Mouse (Mus musculus) limb, embryonic 14.5 days (tissue): ENCODE results near the gene Gal3st2. TPM values are rescaled to one million over a fixed set of nuclear protein-coding genes. Genes with fewer than 3 reads are reported as not detected.
A peak's percentile ranks its signal among the peaks of the same experiment; 100 is the strongest.
"Not testable (repeated sequence)": the region's sequence is repeated elsewhere in the genome, so short reads cannot be mapped to it uniquely, and the experiment has no call there.

Experiments used
- ATAC-seq: fragments of 200-750 bp; cut with Nextera tagmentation; 2 replicates; pipeline ENCODE4 v1.8.0; 2017; ENCODE audit warnings: low read depth, moderate number of reproducible peaks, moderate TSS enrichment; ENCODE audit not compliant: low FRiP score
- DNase-seq: peaks from one replicate; pipeline ENCODE4 v3.0.0-alpha.2; 2015; ENCODE audit warnings: low spot score
- H3K27ac ChIP-seq: fragments of 300-500 bp; sonication (generic); replicated peaks from 2 replicates; pipeline ENCODE4 v1.5.1; 2014; ENCODE audit warnings: low read depth, mild to moderate bottlenecking, low read length, moderate library complexity, mixed read lengths
- H3K27me3 ChIP-seq: fragments of 300-500 bp; sonication (generic); 2 replicates; pipeline ENCODE4 v1.6.1; 2014; ENCODE audit warnings: low read length, mixed read lengths; ENCODE audit not compliant: control insufficient read depth, insufficient read depth
- H3K36me3 ChIP-seq: fragments of 300-500 bp; sonication (generic); 2 replicates; pipeline ENCODE4 v1.6.1; 2014; ENCODE audit warnings: mild to moderate bottlenecking, low read length, moderate library complexity, mixed read lengths; ENCODE audit not compliant: control insufficient read depth, insufficient read depth
- H3K4me1 ChIP-seq: fragments of 300-500 bp; sonication (generic); 2 replicates; pipeline ENCODE4 v1.6.1; 2014; ENCODE audit warnings: antibody characterized with exemption, low read length, mixed read lengths; ENCODE audit not compliant: control insufficient read depth, insufficient read depth
- H3K4me2 ChIP-seq: fragments of 300-500 bp; sonication (generic); replicated peaks from 2 replicates; pipeline ENCODE4 v1.6.1; 2014; ENCODE audit warnings: low read depth, mild to moderate bottlenecking, low read length, moderate library complexity; ENCODE audit not compliant: severe bottlenecking
- H3K4me3 ChIP-seq: fragments of 300-500 bp; sonication (generic); replicated peaks from 2 replicates; pipeline ENCODE4 v1.5.1; 2014; ENCODE audit warnings: low read length
- H3K9ac ChIP-seq: fragments of 300-500 bp; sonication (generic); 2 replicates; pipeline ENCODE4 v1.6.1; 2014; ENCODE audit warnings: mild to moderate bottlenecking, low read depth, low read length, moderate library complexity; ENCODE audit not compliant: severe bottlenecking
- H3K9me3 ChIP-seq: fragments of 300-500 bp; sonication (generic); 2 replicates; pipeline ENCODE4 v1.6.1; 2016; ENCODE audit warnings: low read length; ENCODE audit not compliant: control insufficient read depth
- POLR2A ChIP-seq: fragments of 200-500 bp; IDR thresholded peaks from 2 replicates; pipeline ENCODE4 v1.8.0; 2012; ENCODE audit warnings: inconsistent platforms, mild to moderate bottlenecking, moderate library complexity, borderline replicate concordance; ENCODE audit not compliant: insufficient read depth, insufficient read length; ENCODE audit errors: extremely low read depth
- WGBS: fragments of 180-500 bp; shearing (Covaris S2); extraction: QIAGEN DNeasy Blood & Tissue Kit; methylation state at CpG from one replicate; pipeline ENCODE4 v1.1.7; 2014; 5-methylcytosine and 5-hydroxymethylcytosine counted together
- polyA plus RNA-seq, 2 experiments: library from polyadenylated mRNA; depleted of rRNA in 1 of 2; stranded (reverse) in 1 of 2; unstranded in 1 of 2; fragments of >200 nt; fragmentation: Nextera tagmentation in 1 of 2; extraction: Ambion mirVana in 1 of 2; gene quantifications; 2 replicates each; pipeline versions ENCODE4 v1.2.1 to v1.2.3; 2012 to 2014

The Gal3st2 gene
- polyA plus RNA-seq, 2 experiments = 0.08 to 0.23 TPM

GRCm38 (mm10) chr1:93857370-93857769, 3.7 kb upstream of the Gal3st2 start:
- Histone ChIP-seq H3K27ac (no peak overlapping the region), H3K4me1 (no peaks in the 10 kb centered on the region), H3K9me3 (no peaks in the 10 kb centered on the region), H3K4me2 (no peak overlapping the region), H3K27me3 (no peaks in the 10 kb centered on the region), H3K36me3 (no peaks in the 10 kb centered on the region), H3K4me3 (no peak overlapping the region), H3K9ac (no peak overlapping the region)
- DNase-seq = no peak
- WGBS = 73% methylated on average over 6 of the region's 6 CpGs
- no peak for TF ChIP-seq POLR2A
- ATAC-seq = no peak

- Histone ChIP-seq H3K4me3 (no peak overlapping the region), H3K9me3 (no peaks in the 10 kb centered on the region), H3K27ac (no peak overlapping the region), H3K4me2 (no peak overlapping the region), H3K36me3 (no peaks in the 10 kb centered on the region), H3K4me1 (no peaks in the 10 kb centered on the region), H3K9ac (no peak overlapping the region), H3K27me3 (no peaks in the 10 kb centered on the region)
- ATAC-seq (no peak), DNase-seq (no peak)
- no peak for TF ChIP-seq POLR2A
- 87% methylated on average over 3 of the region's 3 CpGs for WGBS
These were observed 3.1 kb upstream of the Gal3st2 start for GRCm38 (mm10) chr1:93857991-93858390.

DNA sequence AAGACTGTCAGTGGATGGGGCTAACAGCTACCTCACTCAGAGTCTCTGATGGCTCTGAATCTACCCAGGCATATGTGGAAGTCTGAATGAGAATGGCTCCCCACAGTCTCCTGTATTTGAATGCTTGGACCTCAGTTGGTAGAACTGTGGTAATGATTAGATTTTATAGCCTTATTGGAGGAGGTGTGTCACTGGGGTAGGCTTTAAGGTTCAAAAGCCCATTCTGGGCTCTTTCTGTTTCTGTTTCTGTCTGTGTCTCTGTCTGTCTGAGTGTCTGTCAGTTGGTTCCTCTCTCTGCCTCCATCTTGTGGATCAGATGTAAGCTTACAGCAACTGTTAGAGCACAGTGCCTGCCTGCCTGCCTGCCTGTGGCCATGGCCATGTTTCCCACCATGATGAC, 1.5 kb upstream of the Gal3st2 start:
- no peak for TF ChIP-seq POLR2A
- no peak for DNase-seq
- ATAC-seq = no peak
- no peak overlapping the region for H3K27ac ChIP-seq
- no peaks in the 10 kb centered on the region for H3K36me3 ChIP-seq
- H3K9me3 ChIP-seq = no peaks in the 10 kb centered on the region
- H3K4me3 ChIP-seq = no peak overlapping the region
- H3K4me2 ChIP-seq = no peak overlapping the region
- H3K9ac ChIP-seq = no peak overlapping the region
- H3K27me3 ChIP-seq = no peaks in the 10 kb centered on the region
- H3K4me1 ChIP-seq = no peaks in the 10 kb centered on the region

DNA sequence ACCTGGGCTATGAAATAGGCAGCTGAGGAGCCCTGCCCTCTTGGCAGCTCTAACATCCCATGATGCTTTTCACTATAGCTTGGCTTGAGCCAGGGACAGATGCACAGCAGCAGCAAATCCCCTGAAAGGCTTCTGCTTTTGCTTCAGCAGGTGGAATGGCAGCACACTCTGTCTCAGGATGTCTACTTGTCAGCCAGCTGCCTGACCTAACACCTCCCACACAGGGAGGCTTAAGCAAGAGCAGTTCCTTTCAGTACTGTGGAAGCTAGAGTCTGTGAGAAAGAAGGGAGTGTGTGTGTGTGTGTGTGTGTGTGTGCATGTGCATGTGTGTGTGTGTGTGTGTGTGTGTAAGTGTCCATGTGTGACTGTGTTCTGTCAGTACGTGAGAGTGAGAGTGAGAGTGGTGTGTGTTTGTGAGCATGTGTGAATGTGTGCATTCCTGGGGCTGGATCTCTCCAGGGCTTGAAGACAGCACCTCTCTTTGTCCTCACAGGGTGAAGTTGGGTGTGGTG, 10.5 kb downstream of the Gal3st2 start:
- WGBS = 60% methylated on average over 1 of the region's 1 CpGs
- H3K4me3 ChIP-seq, H3K9me3 ChIP-seq, H3K27ac ChIP-seq, H3K4me2 ChIP-seq, ATAC-seq, H3K27me3 ChIP-seq, H3K4me1 ChIP-seq, DNase-seq, H3K9ac ChIP-seq, H3K36me3 ChIP-seq: not testable (repeated sequence)

DNA sequence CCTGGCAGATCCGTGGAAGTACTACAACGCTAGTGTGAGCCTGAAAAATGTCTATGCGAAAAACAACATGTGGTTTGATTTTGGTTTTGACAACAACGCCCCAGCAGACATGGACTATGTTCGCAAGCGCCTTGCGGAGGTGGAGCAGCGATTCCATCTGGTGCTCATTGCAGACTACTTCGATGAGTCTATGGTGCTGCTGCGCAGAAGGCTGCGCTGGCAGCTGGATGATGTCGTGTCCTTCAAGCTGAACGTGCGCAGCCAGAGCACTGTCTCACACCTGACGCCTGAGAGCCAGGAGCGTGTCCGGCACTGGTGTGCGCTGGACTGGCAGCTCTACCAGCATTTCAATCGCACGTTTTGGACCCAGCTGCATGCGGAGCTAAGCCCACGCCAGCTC, 13.3 kb downstream of the Gal3st2 start:
- not testable (repeated sequence) for H3K27me3 ChIP-seq

GRCm38 (mm10) chr1:93881778-93882177, 20.7 kb downstream of the Gal3st2 start:
- not testable (repeated sequence) for H3K4me1 ChIP-seq, H3K4me2 ChIP-seq, H3K36me3 ChIP-seq, DNase-seq, H3K27me3 ChIP-seq, H3K27ac ChIP-seq, H3K9ac ChIP-seq, ATAC-seq, H3K4me3 ChIP-seq, H3K9me3 ChIP-seq
- WGBS = no CpG with 5 or more reads among the region's 11 CpGs

More for the DNA sequence above, 13.3 kb downstream of the Gal3st2 start:
- not testable (repeated sequence) for H3K4me2 ChIP-seq, H3K4me3 ChIP-seq, ATAC-seq, DNase-seq, H3K9ac ChIP-seq, H3K36me3 ChIP-seq, H3K27ac ChIP-seq, H3K4me1 ChIP-seq, H3K9me3 ChIP-seq
- WGBS = 76% methylated on average over 10 of the region's 22 CpGs

- not testable (repeated sequence) for H3K4me1 ChIP-seq, H3K27ac ChIP-seq, H3K9ac ChIP-seq, H3K4me3 ChIP-seq, ATAC-seq, H3K4me2 ChIP-seq, H3K27me3 ChIP-seq, DNase-seq, H3K36me3 ChIP-seq, H3K9me3 ChIP-seq
- WGBS = 55% methylated on average over 1 of the region's 1 CpGs
These were observed 29.8 kb downstream of the Gal3st2 start for GRCm38 (mm10) chr1:93890936-93891335.

DNA sequence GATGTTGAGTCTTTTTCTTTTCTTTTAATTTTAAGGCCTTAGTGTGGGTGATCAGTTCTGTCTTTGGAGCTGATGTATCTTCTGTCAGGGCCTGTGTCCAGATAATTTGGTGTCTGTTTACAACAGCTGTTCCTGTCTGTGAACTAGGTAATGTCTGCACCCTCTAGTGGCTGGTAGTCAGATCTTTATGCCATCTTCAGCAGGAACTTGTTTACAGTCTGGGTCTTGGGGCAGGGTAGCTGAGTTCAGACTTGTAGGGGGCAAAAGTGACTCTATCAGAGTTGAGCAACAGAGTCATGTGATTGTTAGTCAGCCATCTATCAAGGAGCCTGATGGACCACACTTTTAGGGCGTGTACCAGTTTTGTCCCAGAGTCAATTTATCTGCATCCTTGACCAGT, 36.3 kb downstream of the Gal3st2 start:
- peak; percentile 44; the same call in 1 of the 2 replicates for ATAC-seq
- WGBS = no CpG with 5 or more reads among the region's 1 CpGs

More for the DNA sequence above, 36.3 kb downstream of the Gal3st2 start:
- not testable (repeated sequence) for H3K9ac ChIP-seq, H3K9me3 ChIP-seq, H3K27ac ChIP-seq, H3K4me3 ChIP-seq, DNase-seq, H3K4me2 ChIP-seq, H3K27me3 ChIP-seq, H3K4me1 ChIP-seq, H3K36me3 ChIP-seq
